Mouse (Mus musculus) embryonic facial prominence, embryonic 10.5 days (tissue): ENCODE data around the gene Pde11a. TPM values are rescaled to one million over a fixed set of nuclear protein-coding genes. Genes with fewer than 3 reads are reported as not detected.
"Not testable (repeated sequence)": the region's sequence is repeated elsewhere in the genome, so short reads cannot be mapped to it uniquely, and the experiment has no call there.

Experiments used
- DNase-seq: peaks from one replicate; pipeline ENCODE4 v3.0.0-alpha.2; 2017; ENCODE audit warnings: low spot score
- H3K27ac ChIP-seq: fragments of 300-500 bp; sonication (generic); replicated peaks from 2 replicates; pipeline ENCODE4 v1.5.1; 2016; ENCODE audit warnings: mild to moderate bottlenecking
- H3K27me3 ChIP-seq: fragments of 300-500 bp; sonication (generic); replicated peaks from 2 replicates; pipeline ENCODE4 v1.6.1; 2016; ENCODE audit warnings: low read depth, mild to moderate bottlenecking; ENCODE audit not compliant: poor library complexity, severe bottlenecking
- H3K36me3 ChIP-seq: fragments of 300-500 bp; sonication (generic); replicated peaks from 2 replicates; pipeline ENCODE4 v1.6.1; 2016; ENCODE audit warnings: mild to moderate bottlenecking, moderate library complexity
- H3K4me1 ChIP-seq: fragments of 300-500 bp; sonication (generic); 2 replicates; pipeline ENCODE4 v1.6.1; 2016
- H3K4me3 ChIP-seq: fragments of 300-500 bp; sonication (generic); 2 replicates; pipeline ENCODE4 v1.5.1; 2016; ENCODE audit warnings: mild to moderate bottlenecking, moderate library complexity
- H3K9me3 ChIP-seq: fragments of 300-500 bp; sonication (generic); 2 replicates; pipeline ENCODE4 v1.6.1; 2016; ENCODE audit warnings: mild to moderate bottlenecking
- WGBS: fragments of 180-500 bp; shearing (Covaris S2); methylation state at CpG from one replicate; pipeline ENCODE4 v1.1.7; 2016; 5-methylcytosine and 5-hydroxymethylcytosine counted together
- polyA plus RNA-seq: library from polyadenylated mRNA; unstranded; fragments of >200 nt; fragmentation: Nextera tagmentation; extraction: Ambion mirVana; gene quantifications from 2 replicates; pipeline ENCODE4 v1.2.1, GENCODE M21; 2016

Gene Pde11a
- polyA plus RNA-seq, 1 experiment from 2014 or later = 0.50 TPM

GRCm38 (mm10) chr2:75987739-75988138 lies 350.8 kb downstream of the Pde11a start:
- 66% methylated on average over 9 of the region's 9 CpGs for WGBS
- peaks cover 72% of the 10 kb centered on the region for H3K4me1 ChIP-seq
- H3K27me3 ChIP-seq = no peaks in the 10 kb centered on the region
- H3K9me3 ChIP-seq = no peaks in the 10 kb centered on the region
- H3K4me3 ChIP-seq = no peak overlapping the region
- peak overlapping the region; percentile 81 for H3K27ac ChIP-seq
- no peak for DNase-seq
- H3K36me3 ChIP-seq = no peaks in the 10 kb centered on the region

- DNase-seq = peak; percentile 75
- WGBS = 10% methylated on average over 2 of the region's 2 CpGs
- H3K36me3 ChIP-seq = no peaks in the 10 kb centered on the region
- peak overlapping the region; percentile 74 for H3K27ac ChIP-seq
- H3K4me3 ChIP-seq = no peak overlapping the region
- no peaks in the 10 kb centered on the region for H3K9me3 ChIP-seq
- H3K4me1 ChIP-seq = peaks cover 51% of the 10 kb centered on the region
- no peaks in the 10 kb centered on the region for H3K27me3 ChIP-seq
Measured at GRCm38 (mm10) chr2:75985124-75985523, 353.4 kb downstream of the Pde11a start.

GRCm38 (mm10) chr2:75983847-75984246 lies 354.7 kb downstream of the Pde11a start:
- Histone ChIP-seq H3K9me3 (no peaks in the 10 kb centered on the region), H3K27me3 (no peaks in the 10 kb centered on the region), H3K27ac (no peak overlapping the region), H3K36me3 (no peaks in the 10 kb centered on the region), H3K4me1 (peaks cover 38% of the 10 kb centered on the region), H3K4me3 (no peak overlapping the region)
- DNase-seq = no peak
- 81% methylated on average over 3 of the region's 3 CpGs for WGBS

- DNase-seq = no peak
- Histone ChIP-seq H3K4me3 (no peak overlapping the region), H3K9me3 (no peaks in the 10 kb centered on the region), H3K36me3 (no peaks in the 10 kb centered on the region), H3K4me1 (peaks cover 31% of the 10 kb centered on the region), H3K27ac (no peak overlapping the region), H3K27me3 (no peaks in the 10 kb centered on the region)
- 97% methylated on average over 3 of the region's 3 CpGs for WGBS
Measured at GRCm38 (mm10) chr2:75983091-75983490, 355.5 kb downstream of the Pde11a start.

- no peaks in the 10 kb centered on the region for H3K9me3 ChIP-seq
- DNase-seq = no peak
- 94% methylated on average over 4 of the region's 4 CpGs for WGBS
- H3K4me1 ChIP-seq = peaks cover 26% of the 10 kb centered on the region
- H3K27ac ChIP-seq = no peak overlapping the region
- H3K36me3 ChIP-seq = no peaks in the 10 kb centered on the region
- H3K4me3 ChIP-seq = no peak overlapping the region
- no peaks in the 10 kb centered on the region for H3K27me3 ChIP-seq
Measured at GRCm38 (mm10) chr2:75982626-75983025, 355.9 kb downstream of the Pde11a start.

GRCm38 (mm10) chr2:75981440-75982081 lies 357.0 kb downstream of the Pde11a start, which contains the start of gene Ttc30a1:
TSS of gene Ttc30a1 (minus strand) at chr2:75981967.
- Histone ChIP-seq H3K4me1 (peaks cover 15% of the 10 kb centered on the region), H3K4me3 (peak within 1 kb of the TSS; percentile 60), H3K27ac (peak within 1 kb of the TSS; percentile 88)
- 8% methylated on average over 34 of the region's 34 CpGs for WGBS
- H3K9me3 ChIP-seq, H3K27me3 ChIP-seq, H3K36me3 ChIP-seq: not testable (repeated sequence)
- DNase-seq = peak; percentile 83

- not testable (repeated sequence) for H3K27me3 ChIP-seq, H3K9me3 ChIP-seq, DNase-seq, H3K36me3 ChIP-seq
- 96% methylated on average over 13 of the region's 13 CpGs for WGBS
- peak overlapping the region; percentile 60 for H3K4me3 ChIP-seq
- H3K4me1 ChIP-seq = peaks cover 12% of the 10 kb centered on the region
- peak overlapping the region; percentile 88 for H3K27ac ChIP-seq
Measured at GRCm38 (mm10) chr2:75980933-75981439, 357.6 kb downstream of the Pde11a start.

GRCm38 (mm10) chr2:75977752-75978368 lies 360.7 kb downstream of the Pde11a start, which contains the start of gene Ttc30a2:
TSS of gene Ttc30a2 (minus strand) at chr2:75978170.
- not testable (repeated sequence) for H3K9me3 ChIP-seq, H3K27ac ChIP-seq, H3K36me3 ChIP-seq, H3K27me3 ChIP-seq, H3K4me1 ChIP-seq
- H3K4me3 ChIP-seq = peak within 1 kb of the TSS; percentile 33; the same call in 1 of the 2 replicates
- 27% methylated on average over 24 of the region's 24 CpGs for WGBS
- DNase-seq = peak; percentile 36

- not testable (repeated sequence) for H3K36me3 ChIP-seq, H3K27ac ChIP-seq, H3K4me1 ChIP-seq, H3K27me3 ChIP-seq, DNase-seq, H3K9me3 ChIP-seq, H3K4me3 ChIP-seq
- 93% methylated on average over 2 of the region's 2 CpGs for WGBS
Measured at GRCm38 (mm10) chr2:75976070-75976469, 362.5 kb downstream of the Pde11a start.

- no peaks in the 10 kb centered on the region for H3K9me3 ChIP-seq
- no peaks in the 10 kb centered on the region for H3K4me1 ChIP-seq
- no peak for DNase-seq
- WGBS = 68% methylated on average over 9 of the region's 9 CpGs
- H3K27ac ChIP-seq = no peak overlapping the region
- H3K27me3 ChIP-seq = no peaks in the 10 kb centered on the region
- H3K4me3 ChIP-seq = no peak overlapping the region
- no peaks in the 10 kb centered on the region for H3K36me3 ChIP-seq
Measured at GRCm38 (mm10) chr2:75974131-75974530, 364.4 kb downstream of the Pde11a start.

- Histone ChIP-seq H3K27ac (peak overlapping the region; percentile 48; the same call in 1 of the 2 replicates), H3K4me1 (peaks cover 36% of the 10 kb centered on the region), H3K36me3 (no peaks in the 10 kb centered on the region), H3K9me3 (no peaks in the 10 kb centered on the region), H3K4me3 (peak overlapping the region; percentile 35; the same call in 1 of the 2 replicates), H3K27me3 (peaks cover 20% of the 10 kb centered on the region; the same call in 1 of the 2 replicates)
- WGBS = 26% methylated on average over 5 of the region's 5 CpGs
- DNase-seq = peak; percentile 60
Measured at GRCm38 (mm10) chr2:75964972-75965371, 373.6 kb downstream of the Pde11a start.

GRCm38 (mm10) chr2:75964512-75964911 lies 374.1 kb downstream of the Pde11a start:
- Histone ChIP-seq H3K27ac (peak overlapping the region; percentile 48; the same call in 1 of the 2 replicates), H3K36me3 (no peaks in the 10 kb centered on the region), H3K27me3 (peaks cover 20% of the 10 kb centered on the region; the same call in 1 of the 2 replicates), H3K4me3 (peak overlapping the region; percentile 35; the same call in 1 of the 2 replicates), H3K9me3 (no peaks in the 10 kb centered on the region), H3K4me1 (peaks cover 41% of the 10 kb centered on the region)
- 17% methylated on average over 14 of the region's 14 CpGs for WGBS
- peak; percentile 74 for DNase-seq

- Histone ChIP-seq H3K9me3 (no peaks in the 10 kb centered on the region), H3K4me3 (no peak overlapping the region), H3K27me3 (peaks cover 20% of the 10 kb centered on the region; the same call in 1 of the 2 replicates), H3K27ac (peak overlapping the region; percentile 20; the same call in 1 of the 2 replicates), H3K36me3 (no peaks in the 10 kb centered on the region), H3K4me1 (peaks cover 45% of the 10 kb centered on the region)
- DNase-seq = no peak
- 71% methylated on average over 5 of the region's 5 CpGs for WGBS
Measured at GRCm38 (mm10) chr2:75964051-75964450, 374.5 kb downstream of the Pde11a start.
